Mouse (Mus musculus) adrenal gland, postnatal 36 days (tissue): ENCODE measurements around the gene Cyp3a13. TPM values are rescaled to one million over a fixed set of nuclear protein-coding genes. Genes with fewer than 3 reads are reported as not detected.
A peak's percentile ranks its signal among the peaks of the same experiment; 100 is the strongest.
"Not testable (repeated sequence)": the region's sequence is repeated elsewhere in the genome, so short reads cannot be mapped to it uniquely, and the experiment has no call there.

ENCODE experiments used
- DNase-seq, 2 experiments: peaks; one replicate each; pipeline ENCODE4 v3.0.0; 2021; ENCODE audit warnings: mixed read lengths in 1 of 2
- long read RNA-seq, 2 experiments: library from polyadenylated mRNA; stranded (forward); transcript quantifications; one replicate each; pipeline ENCODE4 v2.0.0; 2021; ENCODE audit warnings: borderline sequencing depth in 2 of 2
- total RNA-seq, 2 experiments: library from RNA; stranded (reverse); gene quantifications; 2 replicates each; pipeline ENCODE4 v1.2.3; 2021

The Cyp3a13 gene
- under 1 TPM; 0.13 to 0.33 TPM for total RNA-seq
- long read RNA-seq, experiment 1, result 0 reads
- long read RNA-seq, experiment 2, result 0 reads

GRCm38 (mm10) chr5:137921532-137921931, at the start of gene Cyp3a13:
Cyp3a13 (minus strand) TSS chr5:137921619.
- DNase-seq, result peak in 1 of 2 experiments; percentile 2

- no peak for DNase-seq
Observed at GRCm38 (mm10) chr5:137966492-137966891, 45.1 kb upstream of the Cyp3a13 start.

DNA sequence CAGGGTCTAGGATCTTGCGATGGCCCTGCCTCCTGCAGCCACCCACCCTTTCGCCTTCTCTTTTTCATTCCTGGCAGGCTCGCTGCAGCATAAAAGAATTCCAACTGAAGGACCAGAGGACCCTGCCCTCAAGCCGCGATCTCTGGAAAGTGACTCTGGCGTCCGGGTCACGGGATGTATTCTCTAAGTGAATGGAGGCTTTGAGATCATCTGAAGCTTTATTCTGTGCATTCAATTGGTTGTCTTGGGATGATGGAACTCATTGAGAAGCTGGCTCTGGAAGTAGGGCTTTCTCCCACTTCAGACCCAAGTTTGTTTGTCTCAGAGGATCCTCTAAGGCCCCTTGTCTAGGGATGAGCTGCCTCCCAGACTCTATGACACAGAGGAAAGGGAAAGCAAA, 41.5 kb upstream of the Cyp3a13 start, which contains the start of gene Gjc3:
Gene Gjc3 (minus strand): TSS at position 154 of the 400 bp plus-strand sequence.
- no peak for DNase-seq

GRCm38 (mm10) chr5:137956404-137956803, 35.0 kb upstream of the Cyp3a13 start:
- DNase-seq, result no peak

DNA sequence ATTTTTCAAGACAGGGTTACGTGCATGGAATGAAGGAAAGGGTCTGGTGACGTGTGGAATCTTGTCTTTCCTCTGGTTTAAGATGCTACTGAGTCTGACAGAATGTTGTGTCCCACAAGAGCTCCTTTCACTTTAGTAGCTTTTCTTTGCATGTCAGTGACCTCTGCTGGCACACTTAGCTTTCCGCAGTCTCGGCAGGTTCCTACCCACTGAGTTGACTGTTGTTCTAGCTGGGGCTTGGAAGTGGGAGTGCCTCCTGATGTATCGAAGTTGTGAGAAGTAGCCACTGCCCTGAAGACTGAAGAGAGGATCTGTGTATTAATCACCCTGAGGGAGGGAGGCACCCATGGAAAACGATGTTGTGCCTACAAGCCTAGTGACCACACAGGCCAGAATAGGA, 29.8 kb upstream of the Cyp3a13 start:
- peak; percentile 21 to 32 for DNase-seq

- no peak for DNase-seq
Observed at GRCm38 (mm10) chr5:137947303-137947702, 25.9 kb upstream of the Cyp3a13 start.

DNA sequence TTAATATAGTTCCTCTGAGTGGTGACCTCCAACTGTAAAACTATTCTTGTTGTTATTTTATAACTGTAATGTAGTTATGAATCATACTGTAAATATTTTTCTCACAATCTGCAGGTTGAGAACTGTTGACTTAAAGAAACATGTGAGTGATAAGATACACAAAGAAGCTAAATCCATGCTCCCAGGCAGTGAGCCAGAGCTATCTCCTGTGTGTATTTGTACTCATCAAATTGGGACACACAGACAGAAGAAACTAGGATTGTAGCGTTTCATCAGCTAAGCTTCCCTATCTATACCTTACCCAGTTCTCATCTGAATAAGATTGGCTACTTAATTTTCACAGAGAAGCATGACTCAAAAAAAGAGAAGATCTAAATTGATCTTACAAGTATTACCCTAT, 21.7 kb upstream of the Cyp3a13 start:
- DNase-seq, result no peak

GRCm38 (mm10) chr5:137940948-137941347, 19.5 kb upstream of the Cyp3a13 start:
- no peak for DNase-seq

GRCm38 (mm10) chr5:137937238-137937637, 15.8 kb upstream of the Cyp3a13 start:
- DNase-seq, result no peak

DNA sequence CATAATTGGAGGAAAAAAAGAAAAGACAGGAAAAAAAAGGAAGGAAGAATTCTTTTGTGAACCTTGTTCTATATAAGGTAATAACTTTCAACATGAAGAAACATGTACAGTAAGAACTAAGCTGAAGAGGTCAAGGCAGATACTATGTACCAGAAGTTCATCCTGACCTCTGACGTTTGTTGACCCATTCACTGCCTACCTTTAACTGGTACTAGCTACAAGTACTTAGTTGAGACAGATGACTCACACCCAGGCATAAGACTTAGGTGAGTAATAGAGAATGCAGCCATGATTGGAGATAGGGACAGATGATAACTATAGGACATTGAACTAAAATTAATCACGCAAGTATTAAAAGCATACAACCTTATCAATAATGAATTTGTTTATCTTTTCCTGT, 15.1 kb upstream of the Cyp3a13 start:
- DNase-seq, result no peak

DNA sequence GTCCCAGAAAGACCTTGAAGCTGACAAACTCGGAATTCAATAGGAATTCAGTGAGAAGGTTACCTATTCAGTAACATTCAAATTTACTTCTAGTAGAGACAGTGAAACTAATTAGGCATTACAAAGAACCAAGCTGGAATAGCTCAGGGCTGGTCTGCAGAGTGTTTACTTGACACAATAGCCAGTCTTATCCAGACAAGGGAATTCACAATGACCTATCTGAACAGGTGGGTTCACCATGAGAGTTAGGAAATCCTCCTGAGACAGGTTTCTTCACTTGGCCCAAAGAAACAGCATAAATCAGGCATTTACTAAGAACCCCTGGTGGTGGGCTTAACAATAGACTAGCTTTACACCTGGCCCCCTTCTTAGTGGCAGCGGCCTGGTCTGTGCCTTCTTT, 12.5 kb upstream of the Cyp3a13 start:
- DNase-seq, result not testable (repeated sequence)

DNA sequence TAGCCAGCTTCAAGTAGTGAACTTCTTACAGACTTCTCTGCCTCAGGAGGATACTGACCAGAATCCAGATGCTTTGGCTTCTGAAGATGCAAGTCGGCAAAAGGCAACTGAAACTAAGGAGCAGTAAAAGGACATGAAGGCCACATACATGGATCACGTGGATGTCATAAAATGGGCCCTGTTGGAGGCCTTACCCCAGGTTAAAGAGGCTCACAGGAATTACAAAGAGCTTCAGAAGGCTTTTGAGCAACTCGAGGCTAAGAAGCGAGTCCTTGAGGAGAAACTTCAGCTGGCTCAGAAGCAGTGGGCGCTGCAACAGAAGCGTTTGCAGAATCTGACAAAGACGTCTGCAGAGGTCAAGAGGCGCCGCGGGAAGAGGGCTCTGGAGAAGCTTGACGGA, 7.0 kb upstream of the Cyp3a13 start:
- DNase-seq, result no peak

DNA sequence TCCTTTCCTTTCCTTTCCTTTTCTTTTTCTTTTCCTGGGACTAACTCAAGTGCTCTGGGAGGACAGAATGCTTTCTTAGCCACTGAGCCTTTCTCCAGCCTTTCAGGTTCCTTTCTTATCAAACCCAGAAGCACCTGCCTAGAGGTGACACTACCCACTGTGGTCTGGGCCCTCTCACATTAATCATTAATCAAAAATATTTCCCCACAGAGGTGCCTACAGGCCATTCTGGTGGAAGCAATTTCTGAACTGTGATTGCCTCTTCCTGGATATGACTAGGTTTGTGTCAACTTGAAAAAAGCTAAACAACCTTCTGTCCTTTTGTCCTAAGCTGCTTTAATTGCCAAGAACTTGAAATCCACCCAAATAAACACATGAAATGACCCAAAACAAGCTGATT, 752 bp upstream of the Cyp3a13 start:
- no peak for DNase-seq

DNA sequence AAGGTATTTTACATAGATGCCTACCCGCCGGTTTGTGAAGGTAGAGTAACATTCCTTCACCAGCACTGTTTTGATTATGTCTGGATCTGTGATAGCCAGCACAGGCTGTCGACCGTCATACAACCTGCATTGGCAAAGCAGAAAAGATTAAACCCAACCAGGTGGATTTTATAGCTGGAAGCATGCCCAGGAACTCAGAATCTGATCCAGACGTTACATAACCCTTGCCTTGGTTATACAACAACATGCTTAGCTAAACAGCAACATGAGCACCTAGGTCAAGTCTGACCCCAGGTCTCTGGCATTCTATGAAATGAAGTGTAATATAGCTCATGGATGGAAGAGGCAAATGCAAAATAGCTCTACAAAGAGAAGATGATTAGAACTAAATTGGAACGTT, 5.9 kb downstream of the Cyp3a13 start:
- no peak for DNase-seq

- no peak for DNase-seq
Observed at GRCm38 (mm10) chr5:137914508-137914907, 6.9 kb downstream of the Cyp3a13 start.

DNA sequence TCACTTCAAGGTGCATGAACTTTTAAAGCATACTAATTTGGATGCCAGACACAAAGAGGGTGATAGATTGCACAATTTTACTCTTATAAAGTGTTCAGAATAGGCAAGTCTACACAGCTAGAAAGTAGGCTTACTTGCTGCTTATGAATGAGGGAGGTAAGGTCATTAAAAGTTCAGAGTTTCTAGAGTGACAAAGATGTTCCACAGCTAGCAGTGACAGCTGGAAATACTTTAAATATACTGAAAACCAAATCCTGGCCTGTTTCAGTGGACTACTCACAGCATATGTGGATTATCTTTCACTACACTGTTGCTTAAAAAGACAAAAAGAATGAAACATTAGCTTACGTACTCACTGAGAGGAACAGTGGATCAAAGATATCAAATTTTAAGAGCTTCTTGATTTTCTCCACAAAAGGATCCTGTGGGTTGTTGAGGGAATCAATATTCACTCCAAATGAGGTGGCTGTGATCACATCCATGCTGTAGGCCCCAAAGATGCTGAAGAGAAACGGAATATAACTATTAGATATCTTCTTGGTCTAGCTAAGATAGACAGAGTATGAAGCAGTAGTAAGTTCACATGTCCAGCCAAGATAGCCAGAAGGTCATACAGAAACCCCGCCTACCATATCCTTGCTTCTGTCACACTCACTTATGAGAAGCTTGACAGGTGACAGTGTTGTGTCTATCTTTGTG, 11.7 kb downstream of the Cyp3a13 start:
- no peak for DNase-seq

DNA sequence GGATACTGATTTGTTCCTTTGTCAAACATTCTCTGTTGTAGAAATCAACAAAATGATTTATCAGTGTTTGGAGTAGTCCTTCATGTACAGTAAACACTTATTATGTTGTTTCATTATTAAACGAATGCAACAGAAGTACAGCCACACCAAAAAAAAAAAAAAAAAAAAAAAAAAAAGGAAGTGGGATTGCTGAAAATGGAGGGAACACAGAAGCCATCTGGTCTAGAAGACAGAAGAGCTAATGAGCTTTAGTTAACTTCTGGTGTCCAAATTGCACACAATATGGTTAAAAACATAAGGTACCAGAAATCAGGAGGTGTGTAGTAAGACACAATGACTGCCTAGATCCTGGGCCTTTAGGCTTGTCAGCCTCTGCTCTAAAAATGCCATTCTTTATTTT, 23.6 kb downstream of the Cyp3a13 start:
- DNase-seq, result no peak

DNA sequence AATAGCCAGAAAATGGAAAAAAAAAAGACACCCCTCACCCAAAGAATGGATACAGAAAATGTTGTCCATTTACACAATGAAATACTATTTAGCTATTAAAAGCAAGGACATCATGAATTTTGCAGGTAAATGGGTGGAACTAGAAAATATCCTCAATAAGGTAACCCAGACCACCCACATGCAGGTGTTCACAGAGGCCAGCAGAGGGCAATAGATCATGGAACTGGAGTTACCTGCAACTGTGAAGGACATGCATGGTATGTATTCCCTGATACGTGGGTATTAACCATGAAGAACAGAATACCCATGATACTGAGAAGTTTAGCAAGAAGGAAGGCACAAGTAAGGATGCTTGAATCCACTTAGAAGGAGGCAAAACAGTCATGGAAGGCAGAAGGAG, 28.5 kb downstream of the Cyp3a13 start:
- DNase-seq, result no peak

- DNase-seq, result peak in 1 of 2 experiments; percentile 15
Observed at GRCm38 (mm10) chr5:137887666-137888065, 33.8 kb downstream of the Cyp3a13 start.

GRCm38 (mm10) chr5:137885894-137886293, 35.5 kb downstream of the Cyp3a13 start:
- peak; percentile 52 to 75 for DNase-seq

- DNase-seq, result peak; percentile 32 to 33
Observed at GRCm38 (mm10) chr5:137883345-137883744, 38.1 kb downstream of the Cyp3a13 start.

DNA sequence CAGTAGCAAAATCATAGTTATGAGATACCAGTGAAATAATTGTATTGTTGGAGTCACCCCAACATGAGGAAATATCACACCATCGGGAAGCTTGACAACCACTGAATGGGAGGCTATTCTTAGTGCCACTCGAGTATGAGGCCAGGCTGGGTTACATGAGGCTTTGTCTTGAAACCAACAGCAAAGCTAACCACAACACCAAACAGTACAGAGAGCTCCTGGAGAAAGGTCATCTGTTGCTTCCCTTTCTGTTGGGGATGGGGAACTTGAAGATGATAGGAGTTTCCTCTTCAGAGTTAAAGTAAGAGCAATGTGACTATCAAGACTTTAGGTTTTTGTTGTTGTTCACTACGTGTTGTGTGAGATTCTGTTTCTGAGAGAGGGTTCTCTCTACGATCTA, 38.5 kb downstream of the Cyp3a13 start:
- no peak for DNase-seq

DNA sequence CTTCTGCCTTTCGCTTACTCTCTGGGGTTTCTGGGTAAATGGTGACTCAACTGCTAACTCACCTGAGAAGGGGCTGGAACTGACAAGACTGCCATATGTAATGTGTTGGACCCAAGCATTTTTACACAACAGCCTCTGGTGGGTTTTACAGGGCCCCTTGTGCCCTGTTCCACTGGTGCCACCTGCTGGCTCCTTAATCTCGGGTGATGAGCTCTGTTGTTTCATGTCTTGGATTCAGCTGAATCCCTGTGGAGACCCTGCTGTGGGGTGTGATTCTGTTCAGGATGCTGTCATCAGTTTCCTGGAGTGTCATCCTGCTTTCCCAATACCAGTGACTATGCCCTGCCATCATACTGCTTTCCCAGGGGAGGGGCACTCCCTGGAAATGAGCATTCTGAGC, 43.6 kb downstream of the Cyp3a13 start:
- peak; percentile 49 to 66 for DNase-seq

- DNase-seq, result no peak
Observed at GRCm38 (mm10) chr5:137875054-137875453, 46.4 kb downstream of the Cyp3a13 start.
